Mouse (Mus musculus) frontal cortex, postnatal 10 days (tissue): ENCODE data around the gene Ky.

Experiments
- DNase-seq, 2 experiments: peaks; one replicate each; pipeline ENCODE4 v3.0.0; 2022; ENCODE audit warnings: low spot score in 2 of 2, mixed read lengths in 1 of 2

Gene Ky

GRCm38 (mm10) chr9:102505700-102506585, at the start of gene Ky:
TSS of gene Ky (plus strand) at chr9:102505750.
- DNase-seq = no peak

DNA sequence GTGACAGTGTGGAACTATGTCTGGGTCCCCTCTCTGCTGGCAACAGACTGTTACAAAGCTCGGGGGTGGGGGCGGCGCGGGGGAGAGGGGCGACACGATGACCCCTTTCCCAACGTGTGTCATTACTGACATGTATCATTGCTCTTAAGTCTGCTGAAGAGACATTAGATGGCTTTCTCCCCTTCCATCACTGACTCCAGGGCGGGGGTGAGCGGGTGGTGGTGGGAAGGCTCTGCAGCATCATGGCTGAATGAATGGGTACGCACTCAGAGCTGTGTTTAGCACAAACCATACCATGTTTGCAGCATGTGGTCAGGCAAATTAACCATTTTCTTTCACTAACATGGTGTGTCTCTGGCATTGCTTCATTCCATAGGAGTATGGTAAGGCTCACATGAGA, 43.3 kb upstream of the Ky start:
- no peak for DNase-seq

DNA sequence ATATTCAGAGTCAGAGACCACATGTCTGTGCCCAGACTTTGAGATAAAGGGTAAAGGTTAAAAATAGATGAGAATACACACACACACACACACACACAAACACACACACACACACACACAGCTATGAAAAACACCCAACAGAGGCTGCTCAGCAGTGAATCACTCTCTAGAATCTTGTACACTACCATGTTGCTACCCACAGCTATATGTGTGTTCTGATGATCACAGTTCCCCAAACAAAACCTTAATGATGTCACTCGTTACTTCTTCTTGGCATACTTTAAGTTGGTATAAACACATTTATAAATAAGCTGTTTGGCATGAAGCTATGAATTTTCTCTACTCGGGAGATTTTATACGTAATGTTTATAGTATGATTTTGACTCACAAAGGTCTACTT, 40.5 kb upstream of the Ky start:
- DNase-seq = no peak

DNA sequence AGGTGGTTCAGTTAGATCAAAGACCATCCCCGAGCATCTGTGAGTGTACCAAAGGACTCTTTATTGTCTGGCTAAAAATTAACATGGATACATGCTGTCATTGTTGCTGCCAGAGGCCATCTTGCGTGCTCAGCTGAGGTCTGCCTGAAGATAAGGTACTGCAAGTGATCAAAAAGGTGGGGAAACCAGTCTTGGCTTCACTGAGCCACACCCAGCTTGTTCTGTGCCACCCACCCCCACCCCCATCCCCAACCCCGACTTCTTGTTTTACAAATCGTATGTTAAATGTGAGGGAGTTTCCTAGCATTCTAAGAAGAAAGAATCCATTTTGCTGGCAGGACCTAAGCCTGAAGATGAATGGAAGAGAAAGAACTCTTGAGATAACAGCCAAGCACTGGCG, 39.8 kb upstream of the Ky start:
- no peak for DNase-seq

- DNase-seq = peak in 1 of 2 experiments; percentile 35
Observed at GRCm38 (mm10) chr9:102470076-102470819, 35.3 kb upstream of the Ky start.

DNA sequence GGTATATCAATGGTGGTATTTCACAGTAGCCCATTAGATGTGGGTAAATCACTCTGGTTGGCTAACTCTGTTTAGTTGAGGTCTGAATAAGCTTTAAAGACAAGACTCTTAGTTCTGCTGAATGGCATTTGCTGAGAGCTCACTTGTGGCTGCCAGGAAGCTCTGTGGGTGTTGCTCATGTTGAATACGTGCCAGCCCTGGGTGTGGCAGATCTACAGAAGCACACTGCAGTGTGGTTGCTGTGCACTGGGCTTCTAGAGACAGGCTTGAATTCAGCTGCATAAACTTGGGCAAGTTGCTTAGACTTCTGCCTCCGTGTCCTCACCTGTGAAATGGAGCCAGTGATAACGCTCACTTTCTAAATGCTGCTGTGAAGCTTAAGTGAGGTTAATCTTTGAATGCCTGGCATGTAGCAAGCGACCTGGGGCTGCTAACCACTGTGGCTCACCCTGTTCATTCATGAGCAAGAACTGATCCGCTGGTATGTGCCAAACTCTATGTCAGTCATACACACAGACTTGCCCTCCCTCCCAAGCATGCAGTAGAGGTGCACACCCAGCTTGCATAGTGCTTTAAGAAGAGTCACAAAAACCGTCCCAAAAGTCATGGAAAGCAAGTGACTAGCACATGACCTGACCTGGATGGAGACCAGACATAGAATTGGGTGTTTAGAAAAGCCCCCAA, 27.6 kb upstream of the Ky start:
- DNase-seq = peak in 1 of 2 experiments; percentile 47

GRCm38 (mm10) chr9:102478451-102478835, 27.1 kb upstream of the Ky start:
- DNase-seq = no peak

- DNase-seq = no peak
Observed at GRCm38 (mm10) chr9:102479022-102479421, 26.5 kb upstream of the Ky start.

DNA sequence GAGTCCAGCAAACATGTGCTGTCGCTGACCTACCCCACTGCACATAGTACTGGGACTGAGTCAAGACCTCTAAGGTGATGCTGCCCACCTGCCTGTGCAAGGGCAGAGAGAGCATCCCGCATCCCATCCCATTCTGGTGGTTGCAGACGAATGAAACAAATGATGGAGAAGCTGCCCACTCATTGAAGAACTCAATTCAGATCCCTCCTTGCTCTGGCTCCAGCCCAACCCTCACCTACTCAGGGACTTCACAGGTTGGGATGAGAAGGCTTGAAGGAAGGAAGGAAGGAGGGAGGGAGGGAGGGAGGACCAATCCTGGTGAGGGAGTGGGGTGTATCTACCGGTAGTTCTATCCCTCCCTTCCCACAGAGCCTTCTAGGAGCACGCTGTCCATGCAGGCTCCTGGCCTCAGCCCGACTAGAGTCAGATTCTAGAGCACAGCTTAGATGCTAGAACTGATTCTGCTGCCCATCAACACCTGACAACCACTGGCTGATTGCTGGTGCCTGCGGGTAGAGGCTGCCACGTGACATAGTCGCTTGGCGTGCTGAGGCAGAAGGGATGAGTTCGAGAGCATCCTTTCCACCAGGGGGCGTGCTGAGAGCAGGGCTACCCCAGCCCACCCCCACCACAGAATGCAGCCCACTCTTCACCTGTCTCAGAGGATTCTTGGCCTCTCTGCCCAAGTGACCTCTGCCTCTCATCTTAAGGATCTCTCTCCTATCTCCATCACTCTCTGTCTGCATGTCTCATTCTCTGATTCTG, 13.3 kb upstream of the Ky start:
- no peak for DNase-seq

- no peak for DNase-seq
Observed at GRCm38 (mm10) chr9:102493044-102493443, 12.5 kb upstream of the Ky start.

- no peak for DNase-seq
Observed at GRCm38 (mm10) chr9:102493916-102494315, 11.6 kb upstream of the Ky start.

- DNase-seq = no peak
Observed at GRCm38 (mm10) chr9:102494454-102494853, 11.1 kb upstream of the Ky start.

GRCm38 (mm10) chr9:102495266-102495665, 10.3 kb upstream of the Ky start:
- no peak for DNase-seq

- DNase-seq = no peak
Observed at GRCm38 (mm10) chr9:102496481-102497041, 9.0 kb upstream of the Ky start.

DNA sequence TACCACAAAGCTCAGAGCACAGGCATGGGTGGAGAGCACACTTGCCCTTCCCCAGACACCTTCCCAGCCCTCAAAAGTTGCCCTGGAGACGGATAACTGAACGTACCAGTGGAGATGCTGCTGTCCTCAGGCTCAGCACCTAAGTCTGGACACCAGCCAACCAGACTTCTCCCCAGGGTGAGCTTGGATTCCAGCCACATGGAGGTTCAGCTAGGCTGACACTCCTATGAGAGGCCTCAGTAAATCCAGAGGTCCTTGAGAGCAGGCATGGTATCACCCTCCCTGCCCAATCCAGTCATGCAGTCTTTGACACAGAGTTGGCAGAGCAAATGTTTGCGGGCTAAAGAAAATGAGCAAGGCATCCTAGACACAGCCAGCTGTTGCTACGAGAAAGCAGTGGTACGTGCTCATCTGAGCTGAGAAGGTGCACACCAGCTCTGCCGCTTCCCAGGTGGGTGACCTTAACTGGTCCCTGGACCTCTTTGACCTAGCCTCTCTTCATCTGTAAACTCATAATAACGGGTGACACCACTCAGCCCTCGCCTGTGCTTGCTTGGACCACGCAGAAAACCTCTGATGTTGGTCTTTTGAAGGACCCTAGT, 8.4 kb upstream of the Ky start:
- no peak for DNase-seq

DNA sequence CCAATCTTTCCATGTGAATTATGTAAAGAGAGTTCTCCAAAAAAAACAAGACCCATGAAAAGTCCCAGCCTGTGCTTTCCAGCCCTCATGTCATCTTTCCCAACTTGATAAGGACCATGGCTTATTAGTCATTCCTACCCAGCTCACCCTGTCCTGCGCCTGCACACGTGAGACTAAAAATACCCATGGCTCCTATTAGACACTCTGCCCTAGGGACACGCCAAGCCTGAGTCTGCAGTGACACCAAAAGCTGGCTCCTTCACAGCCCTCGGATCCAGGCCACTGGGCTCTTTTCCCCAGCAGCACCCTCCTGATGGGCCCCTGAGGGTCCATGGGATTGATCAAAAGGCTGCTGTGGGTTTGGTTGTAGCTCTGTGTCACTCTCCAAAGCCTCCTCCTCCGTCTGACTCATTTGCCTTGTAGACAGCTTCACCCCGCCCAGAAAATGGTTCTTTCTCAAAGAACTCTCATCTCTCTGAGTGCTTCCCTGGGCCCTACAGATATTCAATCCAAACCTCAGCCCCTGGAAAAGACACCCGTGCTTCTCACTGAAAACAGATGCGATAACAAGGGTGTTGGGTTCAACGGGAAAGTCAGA, 7.6 kb upstream of the Ky start:
- DNase-seq = no peak

DNA sequence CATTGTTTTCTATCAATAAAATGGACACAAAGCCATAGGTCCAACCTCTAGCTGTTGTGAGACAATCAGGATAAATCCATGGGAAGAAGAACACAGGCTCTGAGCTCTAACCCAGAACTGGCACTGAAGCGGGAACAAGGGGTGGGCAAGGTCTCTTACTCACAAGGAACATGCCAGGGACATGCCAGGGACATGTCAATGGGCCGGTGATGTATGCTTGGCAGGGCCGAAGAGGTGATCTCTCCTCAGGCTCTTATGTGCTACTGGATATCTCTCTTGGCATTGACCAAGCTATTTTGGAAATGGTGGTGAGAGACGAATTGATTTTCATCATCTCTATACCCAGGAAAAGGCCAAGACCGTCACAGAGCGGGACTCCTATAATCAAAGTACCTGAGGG, 6.8 kb upstream of the Ky start:
- DNase-seq = no peak

GRCm38 (mm10) chr9:102499266-102499665, 6.3 kb upstream of the Ky start:
- peak; percentile 47 to 74 for DNase-seq

DNA sequence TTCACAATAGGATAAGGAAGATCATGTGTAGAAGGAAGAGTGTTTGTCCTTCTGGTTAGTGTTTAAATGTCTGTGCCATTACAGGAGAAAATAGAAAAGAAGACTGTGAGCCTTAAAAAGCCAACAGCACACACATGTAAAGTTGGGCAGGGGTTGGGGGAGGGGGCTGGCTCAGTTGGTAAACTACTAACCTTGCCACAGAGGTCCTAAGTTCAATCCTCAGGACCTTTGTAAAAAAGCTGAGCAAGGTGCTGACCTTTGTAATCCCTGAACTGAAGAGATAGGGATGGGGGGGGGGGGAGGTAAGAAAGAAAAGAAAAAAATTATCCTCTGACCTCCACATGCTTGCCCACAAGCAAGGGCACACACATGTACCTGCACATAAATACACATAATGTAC, 5.8 kb upstream of the Ky start:
- no peak for DNase-seq

- no peak for DNase-seq
Observed at GRCm38 (mm10) chr9:102501113-102501512, 4.4 kb upstream of the Ky start.
